Mouse (Mus musculus): ENCODE data around the gene Bap1.

- TF ChIP-seq HCFC1 (IDR thresholded peaks at IDR 0.05; ENCODE audit: borderline replicate concordance, insufficient read depth, low read length) (no peak), MAFK (IDR thresholded peaks at IDR 0.05; ENCODE audit: insufficient read depth, low read depth, low read length) (no peak), CHD2 (IDR thresholded peaks at IDR 0.05; ENCODE audit: low read depth, low read length) (no peak), ZNF384 (IDR thresholded peaks at IDR 0.05; ENCODE audit: low read depth, low read length) (no peak)
These were observed 14.0 kb upstream of the Bap1 start for GRCm38 (mm10) chr14:31237101-31237882.
